Mouse (Mus musculus) heart, postnatal 0 days (tissue): Measurements from ENCODE around the gene 1700020A23Rik.

ENCODE experiments used
- CTCF ChIP-seq: IDR thresholded peaks from 2 replicates; pipeline ENCODE4 v1.5.1; 2016; ENCODE audit warnings: antibody characterized with exemption, control low read depth, low read depth
- EP300 ChIP-seq: IDR thresholded peaks from 2 replicates; pipeline ENCODE4 v1.6.1; 2016; ENCODE audit warnings: antibody characterized with exemption, low read depth

DNA sequence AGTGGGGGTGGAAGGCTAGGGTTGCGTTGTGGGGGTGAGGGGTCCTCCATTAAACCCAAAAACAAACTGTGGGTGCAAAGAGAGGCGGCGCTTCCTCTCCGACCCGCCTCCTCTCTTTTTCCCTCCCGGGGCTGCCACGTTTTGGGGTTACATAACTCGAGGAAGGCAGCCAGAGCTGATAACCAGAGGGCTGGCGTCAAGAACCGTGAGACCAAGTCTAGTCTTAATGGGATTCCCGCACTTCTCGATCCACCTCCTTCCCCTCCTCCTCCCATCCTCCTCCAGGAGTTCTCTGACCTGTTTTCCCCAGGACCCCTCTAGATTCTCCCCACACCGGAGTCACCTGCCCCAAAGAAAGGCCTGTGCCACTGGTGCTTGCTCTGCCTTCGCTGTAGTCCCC lies 7.0 kb upstream of the 1700020A23Rik start:
- TF ChIP-seq CTCF = no peak
- no peak for TF ChIP-seq EP300
